Mouse (Mus musculus): ENCODE data around the gene Myo1b. TPM values are rescaled to one million over a fixed set of nuclear protein-coding genes. Genes with fewer than 3 reads are reported as not detected.

Gene Myo1b
- total and polyA plus RNA-seq, 3 experiments: 5.5 to 30.1 (median 29.6) TPM

DNA sequence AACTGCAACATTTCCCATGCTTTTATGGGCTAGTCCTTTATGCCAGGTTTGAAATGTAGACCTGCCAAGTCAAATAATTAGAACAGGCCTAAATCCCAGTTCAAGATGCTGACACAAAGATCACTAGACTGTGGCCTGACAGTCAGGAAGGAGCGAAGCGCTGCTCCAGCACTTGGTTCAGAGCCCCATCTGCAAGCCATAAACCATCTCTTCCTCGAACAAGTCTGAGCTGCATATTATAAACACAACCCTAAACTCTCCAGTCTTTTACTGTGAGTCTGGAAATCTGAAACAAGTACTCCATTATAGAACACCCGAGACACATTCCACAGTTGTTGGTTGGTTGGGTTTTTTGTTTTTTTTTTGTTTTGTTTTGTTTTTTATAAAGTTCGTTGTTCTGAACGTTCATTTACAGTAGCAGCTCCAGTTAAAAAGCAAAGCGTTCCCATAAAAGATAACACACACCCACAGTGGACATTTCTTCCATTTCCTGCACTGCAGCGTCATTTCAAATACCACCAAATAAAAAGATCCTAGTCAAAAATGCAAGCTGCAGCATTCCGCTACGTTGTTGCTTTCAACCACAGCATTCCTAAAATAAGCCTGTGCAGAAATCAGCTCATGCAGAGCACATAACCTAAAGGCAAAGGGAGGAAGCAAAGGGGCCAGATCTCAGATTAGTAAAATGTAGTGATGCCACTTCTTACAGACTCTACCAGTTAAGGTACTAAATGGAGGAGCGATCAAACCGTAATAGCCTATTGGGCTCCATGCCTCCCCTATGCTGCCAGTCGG lies 94.0 kb downstream of the Myo1b start:
- Histone ChIP-seq H3K27ac (peak overlapping the region; percentile 8; the same call in 1 of the 2 replicates), H3K4me3 (no peak overlapping the region), H3K27me3 (ENCODE audit: control insufficient read depth, insufficient read depth, low read length) (no peaks in the 10 kb centered on the region), H3K79me2 (replicated peaks; ENCODE audit: control insufficient read depth, insufficient read depth, low read length) (no peaks in the 10 kb centered on the region; the same call in 1 of the 2 replicates), H3K9ac (ENCODE audit: low read depth, low read length) (no peak overlapping the region), H3K4me1 (ENCODE audit: control insufficient read depth, insufficient read depth, low read length) (peaks cover 5% of the 10 kb centered on the region), H3K36me3 (ENCODE audit: control insufficient read depth, insufficient read depth, low read length) (no peaks in the 10 kb centered on the region)
- no peak for DNase-seq
- 65% methylated on average over 13 of the region's 13 CpGs for WGBS
- no peak for TF ChIP-seq EP300 (IDR thresholded peaks at IDR 0.05; ENCODE audit: insufficient read depth, low read depth, low read length)
- no peak for TF ChIP-seq POLR2A (IDR thresholded peaks at IDR 0.05; ENCODE audit: insufficient read depth, low read depth, low read length)
- no peak for TF ChIP-seq CTCF (IDR thresholded peaks at IDR 0.05)
- intact Hi-C loops (cut with DNase I): no loop called here

DNA sequence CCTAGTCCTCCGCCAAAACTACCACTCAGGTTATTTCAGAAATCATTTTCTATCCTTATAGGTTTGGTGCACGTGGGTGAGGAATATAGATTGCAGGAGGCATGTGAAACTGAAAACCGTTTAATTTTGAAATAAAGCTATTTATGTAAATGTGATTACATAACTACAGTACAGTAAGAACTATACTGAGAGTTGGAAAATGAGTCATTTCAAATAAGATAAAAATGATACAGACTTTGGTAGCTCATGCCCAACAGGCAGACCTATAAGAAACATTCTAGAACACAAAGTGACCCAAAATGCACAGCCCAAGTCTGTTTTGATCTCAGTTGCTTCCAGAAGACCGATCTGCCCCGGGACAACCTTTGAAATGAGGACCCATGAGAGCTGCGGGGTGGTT lies 95.4 kb downstream of the Myo1b start:
- no peak for DNase-seq
- TF ChIP-seq EP300 (IDR thresholded peaks at IDR 0.05; ENCODE audit: insufficient read depth, low read depth, low read length) (no peak), CTCF (IDR thresholded peaks at IDR 0.05) (no peak), POLR2A (IDR thresholded peaks at IDR 0.05; ENCODE audit: insufficient read depth, low read depth, low read length) (no peak)
- Histone ChIP-seq H3K79me2 (replicated peaks; ENCODE audit: control insufficient read depth, insufficient read depth, low read length) (no peaks in the 10 kb centered on the region), H3K4me1 (ENCODE audit: control insufficient read depth, insufficient read depth, low read length) (peaks cover 5% of the 10 kb centered on the region), H3K9ac (ENCODE audit: low read depth, low read length) (no peak overlapping the region), H3K4me3 (no peak overlapping the region), H3K36me3 (ENCODE audit: control insufficient read depth, insufficient read depth, low read length) (no peaks in the 10 kb centered on the region), H3K27me3 (ENCODE audit: control insufficient read depth, insufficient read depth, low read length) (no peaks in the 10 kb centered on the region), H3K27ac (no peak overlapping the region)
- WGBS: 84% methylated on average over 6 of the region's 6 CpGs
- intact Hi-C loops (cut with DNase I): no loop called here

DNA sequence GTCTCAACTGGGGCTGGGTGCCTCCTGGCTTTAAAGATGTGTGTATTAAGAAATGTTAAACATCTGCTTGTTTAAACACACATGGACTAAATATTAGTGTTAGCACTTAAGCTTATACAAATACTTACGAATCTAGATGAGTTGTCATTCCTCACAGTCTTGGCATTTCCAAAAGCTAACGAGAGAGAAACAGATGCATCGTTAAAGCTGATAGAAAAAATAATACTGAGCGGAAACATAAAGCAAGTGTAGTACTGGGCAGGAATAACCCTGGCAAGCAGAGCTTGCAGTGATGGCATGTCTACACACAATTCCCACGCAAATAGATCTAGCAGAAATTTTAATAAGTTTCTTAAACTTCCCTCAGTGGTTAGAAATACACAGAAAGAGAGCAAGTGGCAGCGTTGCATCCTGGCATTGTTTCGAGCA lies 95.8 kb downstream of the Myo1b start:
- H3K79me2 ChIP-seq (replicated peaks; ENCODE audit: control insufficient read depth, insufficient read depth, low read length): no peaks in the 10 kb centered on the region
- 67% methylated on average over 7 of the region's 7 CpGs for WGBS
- H3K27ac ChIP-seq: no peak overlapping the region
- intact Hi-C loops (cut with DNase I): no loop called here
- H3K9ac ChIP-seq (ENCODE audit: low read depth, low read length): no peak overlapping the region
- peaks cover 5% of the 10 kb centered on the region for H3K4me1 ChIP-seq (ENCODE audit: control insufficient read depth, insufficient read depth, low read length)
- no peak overlapping the region for H3K4me3 ChIP-seq
- no peak for DNase-seq
- no peaks in the 10 kb centered on the region for H3K27me3 ChIP-seq (ENCODE audit: control insufficient read depth, insufficient read depth, low read length)
- TF ChIP-seq EP300 (IDR thresholded peaks at IDR 0.05; ENCODE audit: insufficient read depth, low read depth, low read length) (no peak), POLR2A (IDR thresholded peaks at IDR 0.05; ENCODE audit: insufficient read depth, low read depth, low read length) (no peak), CTCF (IDR thresholded peaks at IDR 0.05) (no peak)
- no peaks in the 10 kb centered on the region for H3K36me3 ChIP-seq (ENCODE audit: control insufficient read depth, insufficient read depth, low read length)

GRCm38 (mm10) chr1:51815636-51816035 lies 100.2 kb downstream of the Myo1b start:
- H3K4me1 ChIP-seq (ENCODE audit: control insufficient read depth, insufficient read depth, low read length): no peaks in the 10 kb centered on the region
- intact Hi-C loops (cut with DNase I): no loop called here
- H3K79me2 ChIP-seq (replicated peaks; ENCODE audit: control insufficient read depth, insufficient read depth, low read length): no peaks in the 10 kb centered on the region
- no peak overlapping the region for H3K27ac ChIP-seq
- no peaks in the 10 kb centered on the region for H3K27me3 ChIP-seq (ENCODE audit: control insufficient read depth, insufficient read depth, low read length)
- H3K9ac ChIP-seq (ENCODE audit: low read depth, low read length): no peak overlapping the region
- TF ChIP-seq POLR2A (IDR thresholded peaks at IDR 0.05; ENCODE audit: insufficient read depth, low read depth, low read length) (no peak), EP300 (IDR thresholded peaks at IDR 0.05; ENCODE audit: insufficient read depth, low read depth, low read length) (no peak), CTCF (IDR thresholded peaks at IDR 0.05) (no peak)
- 76% methylated on average over 1 of the region's 1 CpGs for WGBS
- DNase-seq: no peak
- H3K36me3 ChIP-seq (ENCODE audit: control insufficient read depth, insufficient read depth, low read length): no peaks in the 10 kb centered on the region
- no peak overlapping the region for H3K4me3 ChIP-seq

DNA sequence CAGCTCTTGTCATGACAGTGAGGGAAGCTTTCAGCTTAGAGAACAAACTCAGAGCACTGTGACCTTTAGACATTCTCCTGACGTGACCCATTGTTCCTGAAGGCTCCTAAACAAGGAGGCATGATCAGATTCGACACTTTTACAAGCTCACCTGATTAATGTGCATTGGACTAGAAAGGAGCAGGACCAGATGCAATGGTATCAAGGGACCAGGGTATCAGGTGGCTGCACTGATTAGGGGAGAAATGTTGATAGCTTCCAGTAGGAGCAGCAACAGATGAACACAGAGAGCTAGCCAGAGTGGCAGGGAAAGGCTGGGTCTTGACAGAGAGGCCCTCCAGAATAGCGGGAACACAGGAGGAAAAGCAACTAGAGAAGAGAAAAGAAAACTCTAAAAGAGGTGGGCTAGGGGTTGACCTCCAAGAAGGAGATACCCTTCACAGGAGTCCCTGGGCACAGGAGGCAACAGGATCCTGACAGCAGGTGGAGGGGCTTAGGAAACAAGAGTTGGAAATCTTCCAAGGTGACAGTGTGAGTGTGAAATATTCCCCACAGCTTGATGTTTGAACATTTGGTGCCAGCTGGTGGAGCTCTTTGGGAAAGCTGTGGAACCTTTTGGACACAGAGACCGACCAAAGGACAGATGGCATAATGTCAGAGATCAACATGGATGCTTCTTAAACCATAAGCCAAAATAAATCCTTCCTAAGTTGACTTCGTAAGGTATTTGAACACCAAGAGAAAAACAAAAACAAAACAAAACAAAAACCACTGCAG lies 100.8 kb downstream of the Myo1b start:
- TF ChIP-seq EP300 (IDR thresholded peaks at IDR 0.05; ENCODE audit: insufficient read depth, low read depth, low read length): no peak
- no peak for TF ChIP-seq POLR2A (IDR thresholded peaks at IDR 0.05; ENCODE audit: insufficient read depth, low read depth, low read length)
- no peak for TF ChIP-seq CTCF (IDR thresholded peaks at IDR 0.05)
- no peak for DNase-seq
- intact Hi-C loops (cut with DNase I): no loop called here
- no peaks in the 10 kb centered on the region for H3K4me1 ChIP-seq (ENCODE audit: control insufficient read depth, insufficient read depth, low read length)
- H3K4me3 ChIP-seq: no peak overlapping the region
- H3K27me3 ChIP-seq (ENCODE audit: control insufficient read depth, insufficient read depth, low read length): no peaks in the 10 kb centered on the region
- H3K79me2 ChIP-seq (replicated peaks; ENCODE audit: control insufficient read depth, insufficient read depth, low read length): no peaks in the 10 kb centered on the region
- WGBS: 68% methylated on average over 5 of the region's 5 CpGs
- no peak overlapping the region for H3K27ac ChIP-seq
- no peaks in the 10 kb centered on the region for H3K36me3 ChIP-seq (ENCODE audit: control insufficient read depth, insufficient read depth, low read length)
- no peak overlapping the region for H3K9ac ChIP-seq (ENCODE audit: low read depth, low read length)

GRCm38 (mm10) chr1:51808847-51809246 lies 107.0 kb downstream of the Myo1b start:
- TF ChIP-seq POLR2A (IDR thresholded peaks at IDR 0.05; ENCODE audit: insufficient read depth, low read depth, low read length): no peak
- no peak for TF ChIP-seq EP300 (IDR thresholded peaks at IDR 0.05; ENCODE audit: insufficient read depth, low read depth, low read length)
- no peak for TF ChIP-seq CTCF (IDR thresholded peaks at IDR 0.05)
- no peak overlapping the region for H3K4me3 ChIP-seq
- no peaks in the 10 kb centered on the region for H3K79me2 ChIP-seq (replicated peaks; ENCODE audit: control insufficient read depth, insufficient read depth, low read length)
- H3K27me3 ChIP-seq (ENCODE audit: control insufficient read depth, insufficient read depth, low read length): no peaks in the 10 kb centered on the region
- no peaks in the 10 kb centered on the region for H3K4me1 ChIP-seq (ENCODE audit: control insufficient read depth, insufficient read depth, low read length)
- H3K36me3 ChIP-seq (ENCODE audit: control insufficient read depth, insufficient read depth, low read length): no peaks in the 10 kb centered on the region
- 78% methylated on average over 10 of the region's 10 CpGs for WGBS
- intact Hi-C loops (cut with DNase I): no loop called here
- DNase-seq: no peak
- no peak overlapping the region for H3K27ac ChIP-seq
- H3K9ac ChIP-seq (ENCODE audit: low read depth, low read length): no peak overlapping the region
